Comparison of ENCODE assay signal across 15 mouse cellular contexts in genomic region chr7:78719117-78719516, GRCm38 (mm10). TPM values are rescaled to one million over a fixed set of nuclear protein-coding genes. Genes with fewer than 3 reads are reported as not detected.
DNase-seq lines count a peak whose midpoint lies in the region; ATAC-seq and TF ChIP-seq lines count a peak whose summit lies in the region.
"Had no signal": no experiment of that assay in that cellular context is flagged by ENCODE, and none has a peak within 500 bp of the region (broad histone marks: within the 10 kb centered on the region; RNA-seq: fewer than 3 reads in every experiment).

No protein-coding gene starts in this region.

- no peak overlapping the region for H3K9ac ChIP-seq in intestine, embryonic 14.5 days (ENCODE audit: low read length)
- H3K9ac ChIP-seq in intestine, postnatal 0 days (ENCODE audit: low read depth, low read length): no peak overlapping the region
- no peak overlapping the region for H3K9ac ChIP-seq in midbrain, embryonic 11.5 days (ENCODE audit: low read length)
- H3K9ac ChIP-seq: heart, embryonic 13.5 days; neural tube, embryonic 13.5 days had no signal

- H3K36me3 ChIP-seq in intestine, embryonic 14.5 days (ENCODE audit: control insufficient read depth, insufficient read depth, low read length): no peaks in the 10 kb centered on the region
- no peaks in the 10 kb centered on the region for H3K36me3 ChIP-seq in intestine, postnatal 0 days (ENCODE audit: control insufficient read depth, insufficient read depth)
- no peaks in the 10 kb centered on the region for H3K36me3 ChIP-seq in splenic B cell, adult 2 months (ENCODE audit: control insufficient read depth, insufficient read depth, low read length, poor library complexity, severe bottlenecking)
- no peaks in the 10 kb centered on the region for H3K36me3 ChIP-seq in midbrain, embryonic 11.5 days (ENCODE audit: control insufficient read depth, insufficient read depth, low read length)
- H3K36me3 ChIP-seq: G1E; heart, embryonic 13.5 days; limb, embryonic 10.5 days; neural tube, embryonic 13.5 days had no signal

- H3K4me3 ChIP-seq in intestine, embryonic 14.5 days (ENCODE audit: low read depth, low read length): no peak overlapping the region
- no peak overlapping the region for H3K4me3 ChIP-seq in intestine, postnatal 0 days (ENCODE audit: low read depth, low read length)
- no peak overlapping the region for H3K4me3 ChIP-seq in bone marrow, adult 2 months (replicated peaks; ENCODE audit: control insufficient read depth, low read depth, low read length)
- H3K4me3 ChIP-seq in midbrain, embryonic 11.5 days (ENCODE audit: low read depth, low read length): no peak overlapping the region
- H3K4me3 ChIP-seq: heart, embryonic 13.5 days; limb, embryonic 10.5 days; neural tube, embryonic 13.5 days had no signal

- DNase-seq in intestine, embryonic 14.5 days (ENCODE audit: low spot score): peak; percentile 42
- peak; percentile 2 for DNase-seq in A20 (ENCODE audit: low read depth, low spot score)
- peak; percentile 55 for DNase-seq in splenic B cell, adult 2 months (ENCODE audit: low read depth, low spot score)
- DNase-seq in kidney, adult 11 months: no peak
- no peak for DNase-seq in cerebellum, postnatal 14 days
- DNase-seq in midbrain, embryonic 11.5 days (ENCODE audit: low spot score, missing footprints): no peak
- DNase-seq: adrenal gland, postnatal 25 days; kidney, adult 2 months had no signal

- no peak overlapping the region for H3K27ac ChIP-seq in intestine, embryonic 14.5 days (ENCODE audit: low read depth)
- H3K27ac ChIP-seq in intestine, postnatal 0 days (ENCODE audit: low read depth, low read length): no peak overlapping the region
- peak overlapping the region; percentile 66; the same call in 1 of the 2 replicates for H3K27ac ChIP-seq in bone marrow, adult 2 months (ENCODE audit: control insufficient read depth, insufficient read depth, low read depth, low read length, poor library complexity)
- H3K27ac ChIP-seq in midbrain, embryonic 11.5 days (ENCODE audit: low read depth, low read length): no peak overlapping the region
- H3K27ac ChIP-seq: heart, embryonic 13.5 days; limb, embryonic 10.5 days; macrophage; neural tube, embryonic 13.5 days had no signal

- TF ChIP-seq CTCF in intestine, postnatal 0 days (IDR thresholded peaks at IDR 0.05; ENCODE audit: low read depth): no peak
- TF ChIP-seq CTCF in bone marrow, adult 2 months (IDR thresholded peaks at IDR 0.05; ENCODE audit: control insufficient read depth, insufficient read depth, low read length): no peak

- H3K4me1 ChIP-seq in intestine, embryonic 14.5 days (replicated peaks; ENCODE audit: control insufficient read depth, insufficient read depth, low read length): no peaks in the 10 kb centered on the region; the same call in 1 of the 2 replicates
- no peaks in the 10 kb centered on the region for H3K4me1 ChIP-seq in intestine, postnatal 0 days (replicated peaks; ENCODE audit: control insufficient read depth, insufficient read depth, low read length)
- H3K4me1 ChIP-seq in bone marrow, adult 2 months (ENCODE audit: control insufficient read depth, insufficient read depth, low read length): no peaks in the 10 kb centered on the region; the same call in 1 of the 2 replicates
- H3K4me1 ChIP-seq in midbrain, embryonic 11.5 days (ENCODE audit: control insufficient read depth, insufficient read depth, low read length): no peaks in the 10 kb centered on the region
- H3K4me1 ChIP-seq: heart, embryonic 13.5 days; limb, embryonic 10.5 days; neural tube, embryonic 13.5 days had no signal

- WGBS in intestine, embryonic 14.5 days: 69% methylated on average over 5 of the region's 5 CpGs
- 60% methylated on average over 5 of the region's 5 CpGs for WGBS in intestine, postnatal 0 days
- 8% methylated on average over 5 of the region's 5 CpGs for WGBS in bone marrow, adult 2 months
- 79% methylated on average over 5 of the region's 5 CpGs for WGBS in midbrain, embryonic 11.5 days

- no peaks in the 10 kb centered on the region for H3K9me3 ChIP-seq in intestine, embryonic 14.5 days (ENCODE audit: control insufficient read depth, low read length)
- H3K9me3 ChIP-seq in intestine, postnatal 0 days (ENCODE audit: control insufficient read depth): no peaks in the 10 kb centered on the region
- H3K9me3 ChIP-seq in midbrain, embryonic 11.5 days (ENCODE audit: control insufficient read depth, low read length): no peaks in the 10 kb centered on the region
- H3K9me3 ChIP-seq: G1E; limb, embryonic 10.5 days; neural tube, embryonic 13.5 days had no signal

- H3K4me2 ChIP-seq in intestine, embryonic 14.5 days (ENCODE audit: low read length): no peak overlapping the region
- no peak overlapping the region for H3K4me2 ChIP-seq in intestine, postnatal 0 days (replicated peaks; ENCODE audit: low read depth)
- no peak overlapping the region for H3K4me2 ChIP-seq in midbrain, embryonic 11.5 days
- H3K4me2 ChIP-seq: heart, embryonic 13.5 days; neural tube, embryonic 13.5 days had no signal

- no peaks in the 10 kb centered on the region for H3K27me3 ChIP-seq in intestine, embryonic 14.5 days (replicated peaks; ENCODE audit: control insufficient read depth, insufficient read depth, low read length)
- H3K27me3 ChIP-seq in intestine, postnatal 0 days (replicated peaks; ENCODE audit: control insufficient read depth, insufficient read depth, low read length): no peaks in the 10 kb centered on the region
- no peaks in the 10 kb centered on the region for H3K27me3 ChIP-seq in splenic B cell, adult 2 months (ENCODE audit: control insufficient read depth, insufficient read depth, low read length, poor library complexity, severe bottlenecking)
- H3K27me3 ChIP-seq in midbrain, embryonic 11.5 days (ENCODE audit: control insufficient read depth, insufficient read depth, low read length): no peaks in the 10 kb centered on the region
- H3K27me3 ChIP-seq: heart, embryonic 13.5 days; neural tube, embryonic 13.5 days had no signal

- no peak for ATAC-seq in intestine, embryonic 14.5 days (replicated peaks; ENCODE audit: low FRiP score, low TSS enrichment, low read depth)
- no peak for ATAC-seq in intestine, postnatal 0 days
- no peak for ATAC-seq in midbrain, embryonic 11.5 days (ENCODE audit: low FRiP score)

- TF ChIP-seq POLR2A in bone marrow, adult 2 months (IDR thresholded peaks at IDR 0.05; ENCODE audit: borderline replicate concordance, control insufficient read depth, low read depth, low read length): no peak

RNA-seq across cellular contexts. Expression of gene Ntrk3, which starts 18.7 kb away (rescaled TPM):
- polyA plus RNA-seq in intestine, embryonic 14.5 days (2014; fragmentation: Nextera tagmentation; extraction: Ambion mirVana): 3.6 and 4.5 TPM in 2 replicates
- polyA plus RNA-seq in intestine, postnatal 0 days (2015; fragmentation: Nextera tagmentation; extraction: Ambion mirVana): 1.2 and 1.9 TPM in 2 replicates
- 0.14 and 1.0 TPM in 2 replicates for polyA plus RNA-seq in bone marrow, adult 2 months (2011; ENCODE audit: insufficient read depth, insufficient read length, low replicate concordance, missing spikeins)
- 3.6 and 4.2 TPM in 2 replicates for polyA plus RNA-seq in midbrain, embryonic 11.5 days (2014; fragmentation: Nextera tagmentation; extraction: Ambion mirVana)
- polyA plus RNA-seq: G1E, macrophage had no signal

Comparison
In these comparisons a context has a peak if more than half of its experiments do, and no peak if none do; other contexts are left out.
1. DNase-seq: peak in intestine, embryonic 14.5 days (single experiment), A20 (single experiment) and splenic B cell, adult 2 months (single experiment); none in kidney, adult 11 months (single experiment), cerebellum, postnatal 14 days (0 of 2) and midbrain, embryonic 11.5 days (single experiment).